Mouse (Mus musculus) adrenal gland, postnatal 10 days (tissue): Measurements from ENCODE around the gene Man1b1. TPM values are rescaled to one million over a fixed set of nuclear protein-coding genes. Genes with fewer than 3 reads are reported as not detected.

ENCODE experiments used
- DNase-seq: peaks from one replicate; pipeline ENCODE4 v3.0.0; 2021; ENCODE audit warnings: mixed read lengths
- total RNA-seq, 2 experiments: library from RNA; stranded (reverse); gene quantifications; 2 replicates each; pipeline ENCODE4 v1.2.3; 2021

Man1b1 gene
- total RNA-seq, 2 experiments from 2014 or later: 41.5 to 41.9 TPM

- DNase-seq: no peak
Measured at GRCm38 (mm10) chr2:25305587-25306359, 26.4 kb upstream of the Man1b1 start.

- no peak for DNase-seq
Measured at GRCm38 (mm10) chr2:25310180-25310579, 22.0 kb upstream of the Man1b1 start.

GRCm38 (mm10) chr2:25310969-25311368 lies 21.2 kb upstream of the Man1b1 start:
- no peak for DNase-seq

- DNase-seq: no peak
Measured at GRCm38 (mm10) chr2:25311491-25311891, 20.6 kb upstream of the Man1b1 start.

- no peak for DNase-seq
Measured at GRCm38 (mm10) chr2:25318119-25318966, 13.8 kb upstream of the Man1b1 start.

GRCm38 (mm10) chr2:25318971-25319773 lies 13.0 kb upstream of the Man1b1 start, which contains the start of gene Grin1:
Gene Grin1 (minus strand): TSS chr2:25319187.
- DNase-seq: peak; percentile 82

GRCm38 (mm10) chr2:25320084-25320483 lies 12.1 kb upstream of the Man1b1 start:
- DNase-seq: no peak

- no peak for DNase-seq
Measured at GRCm38 (mm10) chr2:25326036-25326435, 6.1 kb upstream of the Man1b1 start.

GRCm38 (mm10) chr2:25328440-25328839 lies 3.7 kb upstream of the Man1b1 start:
- peak; percentile 47 for DNase-seq

GRCm38 (mm10) chr2:25331470-25331869 lies 668 bp upstream of the Man1b1 start:
- no peak for DNase-seq

- DNase-seq: no peak
Measured at GRCm38 (mm10) chr2:25333569-25333968, 1.4 kb downstream of the Man1b1 start.

GRCm38 (mm10) chr2:25338303-25338702 lies 6.2 kb downstream of the Man1b1 start:
- no peak for DNase-seq

- DNase-seq: no peak
Measured at GRCm38 (mm10) chr2:25348162-25348561, 16.0 kb downstream of the Man1b1 start.

GRCm38 (mm10) chr2:25349499-25349898 lies 17.4 kb downstream of the Man1b1 start:
- DNase-seq: peak; percentile 31

- DNase-seq: no peak
Measured at GRCm38 (mm10) chr2:25350701-25351100, 18.6 kb downstream of the Man1b1 start.

GRCm38 (mm10) chr2:25354211-25354610 lies 22.1 kb downstream of the Man1b1 start:
- DNase-seq: no peak

- DNase-seq: no peak
Measured at GRCm38 (mm10) chr2:25355419-25356066, 23.4 kb downstream of the Man1b1 start.

- DNase-seq: peak; percentile 87
Measured at GRCm38 (mm10) chr2:25356208-25357079, 24.3 kb downstream of the Man1b1 start, which contains the start of gene Dpp7. Gene Dpp7 (minus strand): TSS chr2:25356359.

GRCm38 (mm10) chr2:25359848-25360247 lies 27.7 kb downstream of the Man1b1 start:
- DNase-seq: no peak

- DNase-seq: no peak
Measured at GRCm38 (mm10) chr2:25363478-25364178, 31.5 kb downstream of the Man1b1 start.
